Mouse (Mus musculus): ENCODE results near the gene Crocc. TPM values are rescaled to one million over a fixed set of nuclear protein-coding genes. Genes with fewer than 3 reads are reported as not detected.
A peak's percentile ranks its signal among the peaks of the same experiment; 100 is the strongest.

Gene Crocc
- polyA plus RNA-seq (2015; fragmentation: Nextera tagmentation; extraction: Ambion mirVana) = 0.59 and 0.63 TPM in 2 replicates

GRCm38 (mm10) chr4:141060426-141061301 lies at the start of gene Crocc:
Gene Crocc (minus strand): TSS chr4:141060550.
- Histone ChIP-seq H3K4me1 (ENCODE audit: control insufficient read depth, low read depth, low read length) (peaks cover 16% of the 10 kb centered on the region), H3K27ac (ENCODE audit: low read length) (peak within 1 kb of the TSS; percentile 79), H3K36me3 (ENCODE audit: control insufficient read depth, insufficient read depth) (no peaks in the 10 kb centered on the region; the same call in 1 of the 2 replicates), H3K27me3 (ENCODE audit: control insufficient read depth, insufficient read depth, low read depth, low read length) (no peaks in the 10 kb centered on the region), H3K4me2 (ENCODE audit: low read depth, low read length) (peak within 1 kb of the TSS; percentile 98), H3K4me3 (ENCODE audit: low read depth, low read length) (peak within 1 kb of the TSS; percentile 73), H3K9me3 (replicated peaks; ENCODE audit: control insufficient read depth, low read length) (no peaks in the 10 kb centered on the region), H3K9ac (ENCODE audit: low read depth, low read length) (peak within 1 kb of the TSS; percentile 77)
- ATAC-seq (ENCODE audit: low read depth) = peak; percentile 90
- under 1% methylated on average over 77 of the region's 77 CpGs for WGBS (ENCODE audit: insufficient replicate concordance)

- no peak overlapping the region for H3K4me3 ChIP-seq (ENCODE audit: low read depth, low read length)
Observed at GRCm38 (mm10) chr4:141108196-141108732, 47.9 kb upstream of the Crocc start.

GRCm38 (mm10) chr4:141106526-141107183 lies 46.3 kb upstream of the Crocc start:
- no peak overlapping the region for H3K4me2 ChIP-seq (ENCODE audit: low read depth, low read length)
- no peak for ATAC-seq (ENCODE audit: low read depth)
- 67% methylated on average over 16 of the region's 16 CpGs for WGBS (ENCODE audit: insufficient replicate concordance)
- no peak overlapping the region for H3K9ac ChIP-seq (ENCODE audit: low read depth, low read length)
- no peaks in the 10 kb centered on the region for H3K9me3 ChIP-seq (replicated peaks; ENCODE audit: control insufficient read depth, low read length)
- H3K4me3 ChIP-seq (ENCODE audit: low read depth, low read length) = no peak overlapping the region
- H3K27ac ChIP-seq (ENCODE audit: low read length) = no peak overlapping the region
- no peaks in the 10 kb centered on the region for H3K4me1 ChIP-seq (ENCODE audit: control insufficient read depth, low read depth, low read length)
- no peaks in the 10 kb centered on the region for H3K27me3 ChIP-seq (ENCODE audit: control insufficient read depth, insufficient read depth, low read depth, low read length)
- no peaks in the 10 kb centered on the region for H3K36me3 ChIP-seq (ENCODE audit: control insufficient read depth, insufficient read depth)

More at GRCm38 (mm10) chr4:141108196-141108732, 47.9 kb upstream of the Crocc start:
- no peak for ATAC-seq (ENCODE audit: low read depth)
- Histone ChIP-seq H3K9me3 (replicated peaks; ENCODE audit: control insufficient read depth, low read length) (no peaks in the 10 kb centered on the region), H3K4me1 (ENCODE audit: control insufficient read depth, low read depth, low read length) (no peaks in the 10 kb centered on the region), H3K36me3 (ENCODE audit: control insufficient read depth, insufficient read depth) (no peaks in the 10 kb centered on the region; the same call in 1 of the 2 replicates), H3K4me2 (ENCODE audit: low read depth, low read length) (no peak overlapping the region), H3K9ac (ENCODE audit: low read depth, low read length) (no peak overlapping the region), H3K27me3 (ENCODE audit: control insufficient read depth, insufficient read depth, low read depth, low read length) (no peaks in the 10 kb centered on the region), H3K27ac (ENCODE audit: low read length) (no peak overlapping the region)
- WGBS (ENCODE audit: insufficient replicate concordance) = 55% methylated on average over 10 of the region's 10 CpGs

GRCm38 (mm10) chr4:141101855-141102254 lies 41.5 kb upstream of the Crocc start:
- Histone ChIP-seq H3K36me3 (ENCODE audit: control insufficient read depth, insufficient read depth) (no peaks in the 10 kb centered on the region), H3K4me1 (ENCODE audit: control insufficient read depth, low read depth, low read length) (peaks cover 12% of the 10 kb centered on the region)
- WGBS (ENCODE audit: insufficient replicate concordance) = 52% methylated on average over 6 of the region's 6 CpGs

GRCm38 (mm10) chr4:141101291-141101690 lies 40.9 kb upstream of the Crocc start:
- Histone ChIP-seq H3K27me3 (ENCODE audit: control insufficient read depth, insufficient read depth, low read depth, low read length) (no peaks in the 10 kb centered on the region), H3K4me2 (ENCODE audit: low read depth, low read length) (no peak overlapping the region), H3K9me3 (replicated peaks; ENCODE audit: control insufficient read depth, low read length) (no peaks in the 10 kb centered on the region), H3K27ac (ENCODE audit: low read length) (no peak overlapping the region), H3K36me3 (ENCODE audit: control insufficient read depth, insufficient read depth) (no peaks in the 10 kb centered on the region), H3K4me1 (ENCODE audit: control insufficient read depth, low read depth, low read length) (peaks cover 12% of the 10 kb centered on the region), H3K9ac (ENCODE audit: low read depth, low read length) (no peak overlapping the region), H3K4me3 (ENCODE audit: low read depth, low read length) (no peak overlapping the region)
- WGBS (ENCODE audit: insufficient replicate concordance) = 81% methylated on average over 9 of the region's 9 CpGs
- no peak for ATAC-seq (ENCODE audit: low read depth)

More at GRCm38 (mm10) chr4:141101855-141102254, 41.5 kb upstream of the Crocc start:
- Histone ChIP-seq H3K9me3 (replicated peaks; ENCODE audit: control insufficient read depth, low read length) (no peaks in the 10 kb centered on the region), H3K4me3 (ENCODE audit: low read depth, low read length) (no peak overlapping the region), H3K4me2 (ENCODE audit: low read depth, low read length) (no peak overlapping the region), H3K27me3 (ENCODE audit: control insufficient read depth, insufficient read depth, low read depth, low read length) (no peaks in the 10 kb centered on the region), H3K9ac (ENCODE audit: low read depth, low read length) (no peak overlapping the region), H3K27ac (ENCODE audit: low read length) (no peak overlapping the region)
- ATAC-seq (ENCODE audit: low read depth) = no peak

- no peak overlapping the region for H3K9ac ChIP-seq (ENCODE audit: low read depth, low read length)
- no peaks in the 10 kb centered on the region for H3K27me3 ChIP-seq (ENCODE audit: control insufficient read depth, insufficient read depth, low read depth, low read length)
- 66% methylated on average over 5 of the region's 5 CpGs for WGBS (ENCODE audit: insufficient replicate concordance)
- no peaks in the 10 kb centered on the region for H3K36me3 ChIP-seq (ENCODE audit: control insufficient read depth, insufficient read depth)
- ATAC-seq (ENCODE audit: low read depth) = no peak
- peaks cover 12% of the 10 kb centered on the region for H3K4me1 ChIP-seq (ENCODE audit: control insufficient read depth, low read depth, low read length)
- no peak overlapping the region for H3K4me2 ChIP-seq (ENCODE audit: low read depth, low read length)
- no peak overlapping the region for H3K27ac ChIP-seq (ENCODE audit: low read length)
- H3K9me3 ChIP-seq (replicated peaks; ENCODE audit: control insufficient read depth, low read length) = no peaks in the 10 kb centered on the region
- H3K4me3 ChIP-seq (ENCODE audit: low read depth, low read length) = no peak overlapping the region
Observed at GRCm38 (mm10) chr4:141099956-141100355, 39.6 kb upstream of the Crocc start.

GRCm38 (mm10) chr4:141098935-141099334 lies 38.6 kb upstream of the Crocc start:
- WGBS (ENCODE audit: insufficient replicate concordance) = 15% methylated on average over 4 of the region's 4 CpGs
- peak; percentile 41 for ATAC-seq (ENCODE audit: low read depth)
- no peaks in the 10 kb centered on the region for H3K9me3 ChIP-seq (replicated peaks; ENCODE audit: control insufficient read depth, low read length)
- H3K27me3 ChIP-seq (ENCODE audit: control insufficient read depth, insufficient read depth, low read depth, low read length) = no peaks in the 10 kb centered on the region
- no peak overlapping the region for H3K4me3 ChIP-seq (ENCODE audit: low read depth, low read length)
- H3K4me2 ChIP-seq (ENCODE audit: low read depth, low read length) = no peak overlapping the region
- H3K4me1 ChIP-seq (ENCODE audit: control insufficient read depth, low read depth, low read length) = peaks cover 12% of the 10 kb centered on the region
- no peaks in the 10 kb centered on the region for H3K36me3 ChIP-seq (ENCODE audit: control insufficient read depth, insufficient read depth)
- no peak overlapping the region for H3K27ac ChIP-seq (ENCODE audit: low read length)
- no peak overlapping the region for H3K9ac ChIP-seq (ENCODE audit: low read depth, low read length)

- Histone ChIP-seq H3K4me1 (ENCODE audit: control insufficient read depth, low read depth, low read length) (peaks cover 12% of the 10 kb centered on the region), H3K27me3 (ENCODE audit: control insufficient read depth, insufficient read depth, low read depth, low read length) (no peaks in the 10 kb centered on the region), H3K4me2 (ENCODE audit: low read depth, low read length) (no peak overlapping the region), H3K27ac (ENCODE audit: low read length) (no peak overlapping the region), H3K36me3 (ENCODE audit: control insufficient read depth, insufficient read depth) (no peaks in the 10 kb centered on the region), H3K4me3 (ENCODE audit: low read depth, low read length) (no peak overlapping the region), H3K9ac (ENCODE audit: low read depth, low read length) (no peak overlapping the region), H3K9me3 (replicated peaks; ENCODE audit: control insufficient read depth, low read length) (no peaks in the 10 kb centered on the region)
- ATAC-seq (ENCODE audit: low read depth) = no peak
- WGBS (ENCODE audit: insufficient replicate concordance) = 26% methylated on average over 9 of the region's 9 CpGs
Observed at GRCm38 (mm10) chr4:141096710-141097109, 36.4 kb upstream of the Crocc start.
